8 mouse cellular contexts compared by ENCODE assay signal in the genomic region with DNA sequence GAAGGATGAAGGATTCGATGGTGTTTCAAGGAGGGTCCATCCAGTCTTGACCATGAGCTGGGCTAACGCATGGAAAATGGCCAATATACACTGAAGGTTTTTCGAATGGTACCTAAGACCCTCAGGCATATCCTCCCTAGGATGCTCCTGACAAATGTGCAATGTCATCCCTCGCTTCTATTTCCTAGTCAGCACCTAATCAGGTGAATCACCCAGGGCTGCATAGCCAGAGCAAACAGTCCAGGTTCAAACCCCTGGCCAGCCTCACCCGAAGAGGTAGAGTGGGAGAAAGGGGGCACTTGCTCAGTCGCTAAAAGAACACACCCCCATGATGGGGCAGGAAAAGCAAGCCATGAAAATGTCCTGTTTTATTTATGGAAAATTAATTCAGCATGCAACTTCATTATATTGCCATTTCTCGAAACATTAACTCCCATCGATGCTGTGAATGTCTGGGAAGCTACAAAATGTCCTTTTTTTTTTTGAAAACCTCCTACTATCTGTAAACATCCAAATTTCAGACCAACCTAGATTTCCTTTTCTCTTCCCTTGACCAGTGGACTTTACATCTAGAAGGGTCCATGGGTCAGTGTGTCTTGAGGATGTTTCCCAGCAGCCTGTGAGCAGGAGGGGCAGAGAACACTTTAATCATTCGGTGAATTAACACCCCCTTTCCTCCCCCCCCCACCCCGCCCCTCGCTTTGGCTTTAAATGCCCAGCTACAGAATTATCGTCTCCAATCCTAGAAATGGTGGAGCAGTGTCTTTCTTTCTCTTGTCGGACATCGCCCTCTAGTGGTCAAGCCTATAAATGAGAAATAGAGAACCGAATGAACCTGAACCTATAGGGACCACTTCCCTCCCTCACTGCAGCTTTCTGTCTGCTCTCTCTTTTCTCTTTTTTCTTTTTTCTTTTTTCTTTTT.
DNase-seq lines count a peak whose midpoint lies in the region; ATAC-seq and TF ChIP-seq lines count a peak whose summit lies in the region.

No protein-coding gene starts in this region.

- H3K36me3 ChIP-seq in thymus, adult 2 months (ENCODE audit: control insufficient read depth, insufficient read depth, low read length) = no peaks in the 10 kb centered on the region

- H3K4me1 ChIP-seq in cerebellum, adult 2 months (ENCODE audit: control insufficient read depth, insufficient read depth, low read length) = no peaks in the 10 kb centered on the region
- H3K4me1 ChIP-seq in thymus, adult 2 months (replicated peaks; ENCODE audit: control insufficient read depth, insufficient read depth, low read length) = no peaks in the 10 kb centered on the region

- no peak overlapping the region for H3K4me3 ChIP-seq in cerebellum, adult 2 months (replicated peaks; ENCODE audit: insufficient read depth, low read depth, low read length)
- H3K4me3 ChIP-seq in thymus, adult 2 months (ENCODE audit: control insufficient read depth, insufficient read depth, low read length) = no peak overlapping the region

- TF ChIP-seq POLR2A in cerebellum, adult 2 months (IDR thresholded peaks at IDR 0.05; ENCODE audit: borderline replicate concordance, insufficient read depth, low read length) = no peak
- TF ChIP-seq POLR2A in thymus, adult 2 months (IDR thresholded peaks at IDR 0.05; ENCODE audit: control insufficient read depth, extremely low read depth, insufficient read depth, low read length, poor library complexity) = no peak

- intact Hi-C loops in left cerebral cortex, postnatal 36 days (cut with DNase I) = loop anchor here (1.0 to 5.0 kb wide), 3 partner anchors 121 to 565 kb away; no protein-coding TSS in a partner anchor

- peak; percentile 88 for ATAC-seq in frontal cortex, adult (ENCODE audit: low TSS enrichment)

- H3K27me3 ChIP-seq in cerebellum, adult 2 months (ENCODE audit: control insufficient read depth, insufficient read depth, low read length) = no peaks in the 10 kb centered on the region; the same call in 1 of the 2 replicates
- no peaks in the 10 kb centered on the region for H3K27me3 ChIP-seq in thymus, adult 2 months (ENCODE audit: control insufficient read depth, insufficient read depth, low read length)

- DNase-seq in urinary bladder, postnatal 14 days (ENCODE audit: low spot score) = peak; percentile 59
- no peak for DNase-seq in urinary bladder, adult 2 months (ENCODE audit: low spot score)
- DNase-seq in cerebellum, adult 2 months = peak; percentile 30 to 46
- DNase-seq in kidney, adult 11 months = peak; percentile 16
- DNase-seq in left cerebral cortex, postnatal 36 days (ENCODE audit: low spot score in 2 of 2) = peak; percentile 47 to 50
- DNase-seq in naive thymus-derived CD4-positive, alpha-beta T cell, adult 2 months (ENCODE audit: low read depth) = peak; percentile 78
- peak; percentile 63 for DNase-seq in thymus, adult 2 months

- whole genome bisulfite sequencing in cerebellum, adult 2 months = 39% methylated on average over 15 of the region's 15 CpGs
- 43% methylated on average over 15 of the region's 15 CpGs for WGBS in thymus, adult 2 months

- H3K27ac ChIP-seq in cerebellum, adult 2 months (ENCODE audit: insufficient read depth, low read length) = no peak overlapping the region
- no peak overlapping the region for H3K27ac ChIP-seq in thymus, adult 2 months (ENCODE audit: control insufficient read depth, insufficient read depth, low read length)

- TF ChIP-seq CTCF in cerebellum, adult 2 months (IDR thresholded peaks at IDR 0.05; ENCODE audit: borderline replicate concordance, insufficient read depth, low read depth, low read length) = peak; percentile 54; the same call in 1 of the 2 replicates
- no peak for TF ChIP-seq CTCF in thymus, adult 2 months (IDR thresholded peaks at IDR 0.05; ENCODE audit: borderline replicate concordance, control insufficient read depth, extremely low read depth, insufficient read depth, low read length, poor library complexity)
